Mouse (Mus musculus): ENCODE measurements around the gene Fhod1. TPM values are rescaled to one million over a fixed set of nuclear protein-coding genes. Genes with fewer than 3 reads are reported as not detected.

Fhod1 gene
- total RNA-seq, 2 experiments from 2014 or later = 2.6 to 3.4 TPM

Small RNA genes lying within 50 kb of the gene (microRNA-seq; reads per million reads assigned to microRNA genes)
- 0 reads per million in 2 experiments for gene Gm27320
- 4,921 to 5,805 reads per million in 2 experiments for gene Mir328

Other genes with a start within 250 kb of the Fhod1 start
- gene Ces4a, start 216.2 kb downstream of the Fhod1 start, total RNA-seq (2021) = not detected
- gene Cbfb, start 177.3 kb downstream of the Fhod1 start, total RNA-seq (2021) = 10 to 100 TPM; 26.1 to 27.3 TPM
- 10 to 100 TPM; 29.2 to 30.9 TPM for gene D230025D16Rik, start 122.8 kb downstream of the Fhod1 start, total RNA-seq (2021)
- 1 to 10 TPM; 3.6 to 4.2 TPM for gene B3gnt9, start 92.8 kb downstream of the Fhod1 start, total RNA-seq (2021)
- gene Tradd, start 83.3 kb downstream of the Fhod1 start, total RNA-seq (2021) = 1 to 10 TPM; 6.0 to 7.4 TPM
- gene Fbxl8, start 83.3 kb downstream of the Fhod1 start, total RNA-seq (2021) = 1 to 10 TPM in 1 of 2 experiments, under 1 TPM in 1; 0.52 to 1.1 TPM
- 1 to 10 TPM; 1.4 to 1.9 TPM for gene Hsf4, start 78.2 kb downstream of the Fhod1 start, total RNA-seq (2021)
- gene Nol3, start 71.8 kb downstream of the Fhod1 start, total RNA-seq (2021) = 1 to 10 TPM; 5.8 to 5.9 TPM
- gene 4931428F04Rik, start 58.1 kb downstream of the Fhod1 start, total RNA-seq (2021) = 10 to 100 TPM; 32.4 to 33.1 TPM
- gene Exoc3l, start 51.9 kb downstream of the Fhod1 start, total RNA-seq (2021) = 1 to 10 TPM; 2.1 to 2.3 TPM
- 10 to 100 TPM; 28.8 to 33.6 TPM for gene E2f4, start 50.3 kb downstream of the Fhod1 start, total RNA-seq (2021)
- gene Elmo3, start 42.4 kb downstream of the Fhod1 start, total RNA-seq (2021) = 1 to 10 TPM; 1.2 to 1.4 TPM
- 1 to 10 TPM; 5.0 to 8.3 TPM for gene Lrrc29, start 21.7 kb downstream of the Fhod1 start, total RNA-seq (2021)
- gene Tmem208, start 21.6 kb downstream of the Fhod1 start, total RNA-seq (2021) = 10 to 100 TPM; 41.3 to 45.8 TPM
- 10 to 100 TPM; 10.7 to 11.9 TPM for gene Slc9a5, start 890 bp upstream of the Fhod1 start, total RNA-seq (2021)
- 1 to 10 TPM in 1 of 2 experiments, under 1 TPM in 1; 0.81 to 1.2 TPM for gene Plekhg4, start 25.3 kb upstream of the Fhod1 start, total RNA-seq (2021)
- gene Kctd19, start 65.5 kb upstream of the Fhod1 start, total RNA-seq (2021) = not detected
- gene Lrrc36, start 65.6 kb upstream of the Fhod1 start, total RNA-seq (2021) = under 1 TPM; 0.60 to 0.78 TPM
- 10 to 100 TPM; 29.0 to 30.2 TPM for gene Tppp3, start 123.6 kb upstream of the Fhod1 start, total RNA-seq (2021)
- gene Zdhhc1, start 148.9 kb upstream of the Fhod1 start, total RNA-seq (2021) = 10 to 100 TPM; 20.8 to 22.4 TPM
- gene Hsd11b2, start 170.8 kb upstream of the Fhod1 start, total RNA-seq (2021) = under 1 TPM; 0.18 to 0.21 TPM
- gene Atp6v0d1, start 218.1 kb upstream of the Fhod1 start, total RNA-seq (2021) = 100 to 1,000 TPM; 321 to 323 TPM